15 mouse cellular contexts compared by ENCODE assay signal in the genomic region with DNA sequence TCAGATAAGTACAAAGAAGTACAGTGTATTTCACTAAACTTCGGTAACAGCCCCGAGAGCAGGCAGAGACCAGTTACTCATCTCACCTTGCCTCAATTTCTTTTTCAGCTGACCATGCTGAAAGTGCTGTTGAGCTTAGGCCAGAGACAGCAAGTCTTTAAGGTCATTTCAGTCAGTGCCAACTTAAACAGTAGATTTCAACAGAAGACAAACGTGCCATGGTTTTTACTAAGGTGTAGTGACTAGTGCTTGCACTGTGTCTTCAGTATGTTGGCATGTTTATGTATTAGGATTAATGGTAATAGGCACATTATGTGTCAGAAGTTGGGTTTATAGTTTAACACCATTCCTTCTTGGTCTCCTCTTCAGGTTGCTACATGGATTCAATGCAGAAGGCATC.
"Had no signal": no experiment of that assay in that cellular context is flagged by ENCODE, and none has a peak within 500 bp of the region (broad histone marks: within the 10 kb centered on the region; RNA-seq: fewer than 3 reads in every experiment).

No protein-coding gene starts in this region.

- H3K4me2 ChIP-seq: neural tube, embryonic 15.5 days; stomach, embryonic 15.5 days had no signal

- H3K27me3 ChIP-seq: neural tube, embryonic 15.5 days; stomach, embryonic 15.5 days had no signal

- DNase-seq: retina, postnatal 1 day; right cerebral cortex, adult 18-20 months; right cerebral cortex, postnatal 14 days; right cerebral cortex, postnatal 25 days; right cerebral cortex, postnatal 4 days; spleen, adult 18-20 months; thymus, adult 18-20 months; thymus, adult 2 months; thymus, postnatal 14 days; thymus, postnatal 25 days; thymus, postnatal 36 days; thymus, postnatal 4 days had no signal

- H3K4me3 ChIP-seq: neural tube, embryonic 15.5 days; stomach, embryonic 15.5 days had no signal

- H3K4me1 ChIP-seq: neural tube, embryonic 15.5 days; stomach, embryonic 15.5 days had no signal

- H3K9ac ChIP-seq: neural tube, embryonic 15.5 days; stomach, embryonic 15.5 days had no signal

- H3K27ac ChIP-seq: neural tube, embryonic 15.5 days; stomach, embryonic 15.5 days; stomach, postnatal 0 days had no signal

- H3K9me3 ChIP-seq: neural tube, embryonic 15.5 days; stomach, embryonic 15.5 days had no signal
